Mouse (Mus musculus): ENCODE data around the gene Olfr766-ps1. TPM values are rescaled to one million over a fixed set of nuclear protein-coding genes. Genes with fewer than 3 reads are reported as not detected.

The Olfr766-ps1 gene
- polyA plus RNA-seq, 1 experiment from 2014 or later: not detected

Other genes starting within 250 kb of the Olfr766-ps1 start
- 29.3 and 31.3 TPM in 2 replicates for gene Ormdl2, start 247.3 kb downstream of the Olfr766-ps1 start, polyA plus RNA-seq (2015; fragmentation: Nextera tagmentation; extraction: Ambion mirVana)
- gene Gdf11, start 177.3 kb downstream of the Olfr766-ps1 start, polyA plus RNA-seq (2015; fragmentation: Nextera tagmentation; extraction: Ambion mirVana): 11.2 and 11.7 TPM in 2 replicates
- gene Cd63, start 168.0 kb downstream of the Olfr766-ps1 start, polyA plus RNA-seq (2015; fragmentation: Nextera tagmentation; extraction: Ambion mirVana): 127 and 141 TPM in 2 replicates
- 14.8 and 20.9 TPM in 2 replicates for gene Rdh5, start 146.1 kb downstream of the Olfr766-ps1 start, polyA plus RNA-seq (2015; fragmentation: Nextera tagmentation; extraction: Ambion mirVana)
- gene Bloc1s1, start 144.9 kb downstream of the Olfr766-ps1 start, polyA plus RNA-seq (2015; fragmentation: Nextera tagmentation; extraction: Ambion mirVana): 266 and 289 TPM in 2 replicates
- 1.7 and 2.5 TPM in 2 replicates for gene Itga7, start 135.2 kb downstream of the Olfr766-ps1 start, polyA plus RNA-seq (2015; fragmentation: Nextera tagmentation; extraction: Ambion mirVana)
- not detected in 2 replicates for gene Mettl7b, start 108.0 kb downstream of the Olfr766-ps1 start, polyA plus RNA-seq (2015; fragmentation: Nextera tagmentation; extraction: Ambion mirVana)
- gene Olfr9, start 79.5 kb downstream of the Olfr766-ps1 start, polyA plus RNA-seq (2015; fragmentation: Nextera tagmentation; extraction: Ambion mirVana): not detected in 2 replicates
- gene Olfr763, start 58.2 kb downstream of the Olfr766-ps1 start, polyA plus RNA-seq (2015; fragmentation: Nextera tagmentation; extraction: Ambion mirVana): not detected in 2 replicates
- gene Olfr764-ps1, start 29.1 kb downstream of the Olfr766-ps1 start, polyA plus RNA-seq (2015; fragmentation: Nextera tagmentation; extraction: Ambion mirVana): not detected in 2 replicates
- gene Olfr765, start 19.0 kb downstream of the Olfr766-ps1 start, polyA plus RNA-seq (2015; fragmentation: Nextera tagmentation; extraction: Ambion mirVana): not detected in 2 replicates
- not detected in 2 replicates for gene Olfr767, start 13.9 kb upstream of the Olfr766-ps1 start, polyA plus RNA-seq (2015; fragmentation: Nextera tagmentation; extraction: Ambion mirVana)
- not detected in 2 replicates for gene Olfr768, start 30.4 kb upstream of the Olfr766-ps1 start, polyA plus RNA-seq (2015; fragmentation: Nextera tagmentation; extraction: Ambion mirVana)
- not detected in 2 replicates for gene Olfr769, start 48.9 kb upstream of the Olfr766-ps1 start, polyA plus RNA-seq (2015; fragmentation: Nextera tagmentation; extraction: Ambion mirVana)
- gene Olfr770, start 70.0 kb upstream of the Olfr766-ps1 start, polyA plus RNA-seq (2015; fragmentation: Nextera tagmentation; extraction: Ambion mirVana): not detected in 2 replicates
- gene Olfr771, start 95.8 kb upstream of the Olfr766-ps1 start, polyA plus RNA-seq (2015; fragmentation: Nextera tagmentation; extraction: Ambion mirVana): not detected in 2 replicates
- not detected in 2 replicates for gene Olfr772, start 108.9 kb upstream of the Olfr766-ps1 start, polyA plus RNA-seq (2015; fragmentation: Nextera tagmentation; extraction: Ambion mirVana)
- not detected in 2 replicates for gene Olfr773, start 118.4 kb upstream of the Olfr766-ps1 start, polyA plus RNA-seq (2015; fragmentation: Nextera tagmentation; extraction: Ambion mirVana)
- gene Olfr774, start 167.2 kb upstream of the Olfr766-ps1 start, polyA plus RNA-seq (2015; fragmentation: Nextera tagmentation; extraction: Ambion mirVana): not detected in 2 replicates
- gene Olfr775, start 179.4 kb upstream of the Olfr766-ps1 start, polyA plus RNA-seq (2015; fragmentation: Nextera tagmentation; extraction: Ambion mirVana): not detected in 2 replicates
- gene Olfr776, start 190.2 kb upstream of the Olfr766-ps1 start, polyA plus RNA-seq (2015; fragmentation: Nextera tagmentation; extraction: Ambion mirVana): not detected in 2 replicates
- gene Olfr777, start 202.5 kb upstream of the Olfr766-ps1 start, polyA plus RNA-seq (2015; fragmentation: Nextera tagmentation; extraction: Ambion mirVana): not detected in 2 replicates
- not detected in 2 replicates for gene Olfr780, start 249.1 kb upstream of the Olfr766-ps1 start, polyA plus RNA-seq (2015; fragmentation: Nextera tagmentation; extraction: Ambion mirVana)